Mouse (Mus musculus) stomach, embryonic 15.5 days (tissue): ENCODE results near the gene Slc37a3. TPM values are rescaled to one million over a fixed set of nuclear protein-coding genes. Genes with fewer than 3 reads are reported as not detected.

Experiments used
- ATAC-seq: fragments of 200-750 bp; cut with Nextera tagmentation; 2 replicates; pipeline ENCODE4 v1.8.0; 2017; ENCODE audit warnings: low read depth, moderate number of reproducible peaks, moderate TSS enrichment; ENCODE audit not compliant: insufficient read depth, low FRiP score
- H3K27ac ChIP-seq: fragments of 300-500 bp; sonication (generic); 2 replicates; pipeline ENCODE4 v1.5.1; 2015; ENCODE audit warnings: mild to moderate bottlenecking, inconsistent platforms
- H3K27me3 ChIP-seq: fragments of 300-500 bp; sonication (generic); replicated peaks from 2 replicates; pipeline ENCODE4 v1.6.1; 2015; ENCODE audit warnings: inconsistent platforms
- H3K36me3 ChIP-seq: fragments of 300-500 bp; sonication (generic); 2 replicates; pipeline ENCODE4 v1.6.1; 2015; ENCODE audit warnings: inconsistent platforms
- H3K4me1 ChIP-seq: fragments of 300-500 bp; sonication (generic); 2 replicates; pipeline ENCODE4 v1.6.1; 2015; ENCODE audit warnings: inconsistent platforms
- H3K4me2 ChIP-seq: fragments of 300-500 bp; sonication (generic); 2 replicates; pipeline ENCODE4 v1.6.1; 2015; ENCODE audit warnings: mild to moderate bottlenecking, inconsistent platforms
- H3K4me3 ChIP-seq: fragments of 300-500 bp; sonication (generic); replicated peaks from 2 replicates; pipeline ENCODE4 v1.5.1; 2015; ENCODE audit warnings: inconsistent platforms
- H3K9ac ChIP-seq: fragments of 300-500 bp; sonication (generic); 2 replicates; pipeline ENCODE4 v1.6.1; 2015; ENCODE audit warnings: inconsistent platforms
- H3K9me3 ChIP-seq: fragments of 300-500 bp; sonication (generic); 2 replicates; pipeline ENCODE4 v1.6.1; 2016; ENCODE audit warnings: inconsistent platforms
- WGBS: fragments of 180-500 bp; shearing (Covaris S2); methylation state at CpG from one replicate; pipeline ENCODE4 v1.1.7; 2015; 5-methylcytosine and 5-hydroxymethylcytosine counted together
- polyA plus RNA-seq: library from polyadenylated mRNA; unstranded; fragments of >200 nt; fragmentation: Nextera tagmentation; extraction: Ambion mirVana; gene quantifications from 2 replicates; pipeline ENCODE4 v1.2.1, GENCODE M21; 2015

Slc37a3 gene
- polyA plus RNA-seq, 1 experiment from 2014 or later: 36.9 TPM

GRCm38 (mm10) chr6:39316089-39316488, 61.4 kb downstream of the Slc37a3 start:
- Histone ChIP-seq H3K4me2 (no peak overlapping the region), H3K9me3 (no peaks in the 10 kb centered on the region), H3K4me1 (no peaks in the 10 kb centered on the region), H3K4me3 (no peak overlapping the region), H3K27me3 (no peaks in the 10 kb centered on the region), H3K36me3 (no peaks in the 10 kb centered on the region), H3K27ac (no peak overlapping the region), H3K9ac (no peak overlapping the region)
- no peak for ATAC-seq
- WGBS: 76% methylated on average over 6 of the region's 6 CpGs

- no peaks in the 10 kb centered on the region for H3K4me1 ChIP-seq
- H3K4me3 ChIP-seq: no peak overlapping the region
- no peaks in the 10 kb centered on the region for H3K36me3 ChIP-seq
- no peak overlapping the region for H3K4me2 ChIP-seq
- no peak overlapping the region for H3K9ac ChIP-seq
- H3K27ac ChIP-seq: no peak overlapping the region
- no peak for ATAC-seq
- no peaks in the 10 kb centered on the region for H3K9me3 ChIP-seq
- H3K27me3 ChIP-seq: no peaks in the 10 kb centered on the region
- 81% methylated on average over 12 of the region's 12 CpGs for WGBS
Observed at GRCm38 (mm10) chr6:39314461-39314860, 63.0 kb downstream of the Slc37a3 start.

GRCm38 (mm10) chr6:39311786-39312185, 65.7 kb downstream of the Slc37a3 start:
- Histone ChIP-seq H3K9me3 (no peaks in the 10 kb centered on the region), H3K4me1 (no peaks in the 10 kb centered on the region), H3K27ac (no peak overlapping the region), H3K36me3 (no peaks in the 10 kb centered on the region), H3K27me3 (no peaks in the 10 kb centered on the region), H3K4me3 (no peak overlapping the region), H3K4me2 (no peak overlapping the region), H3K9ac (no peak overlapping the region)
- WGBS: 90% methylated on average over 3 of the region's 3 CpGs
- ATAC-seq: no peak

GRCm38 (mm10) chr6:39304371-39304874, 73.1 kb downstream of the Slc37a3 start:
- Histone ChIP-seq H3K4me2 (no peak overlapping the region), H3K36me3 (no peaks in the 10 kb centered on the region), H3K4me3 (no peak overlapping the region), H3K9ac (no peak overlapping the region), H3K9me3 (no peaks in the 10 kb centered on the region), H3K4me1 (no peaks in the 10 kb centered on the region), H3K27me3 (no peaks in the 10 kb centered on the region), H3K27ac (no peak overlapping the region)
- ATAC-seq: no peak
- WGBS: 34% methylated on average over 6 of the region's 6 CpGs

GRCm38 (mm10) chr6:39301484-39301883, 76.0 kb downstream of the Slc37a3 start:
- no peaks in the 10 kb centered on the region for H3K36me3 ChIP-seq
- WGBS: 69% methylated on average over 3 of the region's 3 CpGs
- H3K4me2 ChIP-seq: no peak overlapping the region
- ATAC-seq: no peak
- no peak overlapping the region for H3K27ac ChIP-seq
- no peaks in the 10 kb centered on the region for H3K27me3 ChIP-seq
- H3K9ac ChIP-seq: no peak overlapping the region
- no peaks in the 10 kb centered on the region for H3K4me1 ChIP-seq
- H3K9me3 ChIP-seq: no peaks in the 10 kb centered on the region
- no peak overlapping the region for H3K4me3 ChIP-seq

GRCm38 (mm10) chr6:39297079-39297478, 80.4 kb downstream of the Slc37a3 start:
- Histone ChIP-seq H3K36me3 (no peaks in the 10 kb centered on the region), H3K27me3 (no peaks in the 10 kb centered on the region), H3K4me3 (no peak overlapping the region), H3K9me3 (no peaks in the 10 kb centered on the region), H3K4me2 (no peak overlapping the region), H3K4me1 (no peaks in the 10 kb centered on the region), H3K9ac (no peak overlapping the region), H3K27ac (no peak overlapping the region)
- WGBS: 89% methylated on average over 6 of the region's 6 CpGs
- ATAC-seq: no peak

GRCm38 (mm10) chr6:39296474-39296873, 81.0 kb downstream of the Slc37a3 start:
- H3K4me2 ChIP-seq: no peak overlapping the region
- H3K27ac ChIP-seq: no peak overlapping the region
- 64% methylated on average over 4 of the region's 4 CpGs for WGBS
- no peaks in the 10 kb centered on the region for H3K27me3 ChIP-seq
- no peak overlapping the region for H3K9ac ChIP-seq
- no peaks in the 10 kb centered on the region for H3K9me3 ChIP-seq
- ATAC-seq: no peak
- H3K4me3 ChIP-seq: no peak overlapping the region
- H3K4me1 ChIP-seq: no peaks in the 10 kb centered on the region
- H3K36me3 ChIP-seq: no peaks in the 10 kb centered on the region

- H3K4me3 ChIP-seq: no peak overlapping the region
- ATAC-seq: no peak
- peak overlapping the region; percentile 20; the same call in 1 of the 2 replicates for H3K4me2 ChIP-seq
- no peaks in the 10 kb centered on the region for H3K27me3 ChIP-seq
- no peak overlapping the region for H3K9ac ChIP-seq
- H3K9me3 ChIP-seq: no peaks in the 10 kb centered on the region
- H3K4me1 ChIP-seq: no peaks in the 10 kb centered on the region
- WGBS: 22% methylated on average over 14 of the region's 14 CpGs
- H3K36me3 ChIP-seq: no peaks in the 10 kb centered on the region
- no peak overlapping the region for H3K27ac ChIP-seq
Observed at GRCm38 (mm10) chr6:39295727-39296411, 81.6 kb downstream of the Slc37a3 start.

GRCm38 (mm10) chr6:39289721-39290120, 87.8 kb downstream of the Slc37a3 start:
- H3K36me3 ChIP-seq: no peaks in the 10 kb centered on the region
- WGBS: 42% methylated on average over 7 of the region's 7 CpGs
- H3K4me1 ChIP-seq: peaks cover 6% of the 10 kb centered on the region
- ATAC-seq: no peak
- no peak overlapping the region for H3K4me2 ChIP-seq
- H3K27ac ChIP-seq: 0 out of 2 replicates have a peak overlapping the region, but pooled peaks have one; percentile 1
- H3K4me3 ChIP-seq: no peak overlapping the region
- H3K9ac ChIP-seq: no peak overlapping the region
- H3K27me3 ChIP-seq: no peaks in the 10 kb centered on the region
- H3K9me3 ChIP-seq: no peaks in the 10 kb centered on the region

- 70% methylated on average over 3 of the region's 3 CpGs for WGBS
- no peak for ATAC-seq
- Histone ChIP-seq H3K9me3 (no peaks in the 10 kb centered on the region), H3K9ac (no peak overlapping the region), H3K27me3 (no peaks in the 10 kb centered on the region), H3K4me3 (no peak overlapping the region), H3K36me3 (no peaks in the 10 kb centered on the region), H3K4me2 (no peak overlapping the region), H3K27ac (no peak overlapping the region), H3K4me1 (peaks cover 6% of the 10 kb centered on the region)
Observed at GRCm38 (mm10) chr6:39287782-39288181, 89.7 kb downstream of the Slc37a3 start.

GRCm38 (mm10) chr6:39286732-39287083, 90.8 kb downstream of the Slc37a3 start:
- 16% methylated on average over 5 of the region's 5 CpGs for WGBS
- H3K4me1 ChIP-seq: peaks cover 6% of the 10 kb centered on the region
- ATAC-seq: peak; percentile 71; the same call in 1 of the 2 replicates
- H3K4me3 ChIP-seq: no peak overlapping the region
- no peaks in the 10 kb centered on the region for H3K36me3 ChIP-seq
- H3K4me2 ChIP-seq: no peak overlapping the region
- H3K9me3 ChIP-seq: no peaks in the 10 kb centered on the region
- H3K27me3 ChIP-seq: no peaks in the 10 kb centered on the region
- no peak overlapping the region for H3K9ac ChIP-seq
- H3K27ac ChIP-seq: peak overlapping the region; percentile 71

GRCm38 (mm10) chr6:39286053-39286731, 91.3 kb downstream of the Slc37a3 start:
- H3K4me3 ChIP-seq: no peak overlapping the region
- H3K4me2 ChIP-seq: no peak overlapping the region
- H3K27ac ChIP-seq: peak overlapping the region; percentile 71
- 0 out of 2 replicates have a peak, but pooled peaks have one; percentile 12 for ATAC-seq
- no peaks in the 10 kb centered on the region for H3K36me3 ChIP-seq
- no peaks in the 10 kb centered on the region for H3K27me3 ChIP-seq
- H3K9me3 ChIP-seq: no peaks in the 10 kb centered on the region
- H3K9ac ChIP-seq: no peak overlapping the region
- WGBS: 16% methylated on average over 6 of the region's 9 CpGs
- H3K4me1 ChIP-seq: peaks cover 6% of the 10 kb centered on the region
